Mouse (Mus musculus) G1E (cell line): Measurements from ENCODE around the gene B3galnt2. TPM values are rescaled to one million over a fixed set of nuclear protein-coding genes. Genes with fewer than 3 reads are reported as not detected.

Experiments used
- ATAC-seq: 2 replicates; pipeline ENCODE4 v1.8.0; 2016; ENCODE audit warnings: mild to moderate bottlenecking; ENCODE audit not compliant: insufficient number of reproducible peaks, poor library complexity, low FRiP score, severe bottlenecking; ENCODE audit errors: extremely low read depth
- DNase-seq: peaks from one replicate; pipeline ENCODE4 v3.0.0; 2012; ENCODE audit warnings: low spot score
- H3K27me3 ChIP-seq: 2 replicates; pipeline ENCODE4 v1.6.1; 2012; ENCODE audit warnings: mild to moderate bottlenecking, low read length, inconsistent platforms; ENCODE audit not compliant: insufficient read depth
- H3K36me3 ChIP-seq: replicated peaks from 2 replicates; pipeline ENCODE3; 2012; ENCODE audit warnings: mild to moderate bottlenecking, inconsistent platforms
- H3K4me1 ChIP-seq: 2 replicates; pipeline ENCODE4 v1.6.1; 2012; ENCODE audit warnings: low read depth, low read length, inconsistent platforms, mixed read lengths; ENCODE audit not compliant: insufficient read depth
- H3K4me3 ChIP-seq: 2 replicates; pipeline ENCODE4 v1.5.1; 2012; ENCODE audit warnings: low read depth, mild to moderate bottlenecking, inconsistent platforms, low read length, moderate library complexity, mixed read lengths
- H3K9me3 ChIP-seq: replicated peaks from 2 replicates; pipeline ENCODE4 v1.6.1; 2012; ENCODE audit warnings: inconsistent platforms
- CTCF ChIP-seq: IDR thresholded peaks from 2 replicates; pipeline ENCODE4 v1.5.1; 2012; ENCODE audit warnings: low read depth, low read length, inconsistent platforms, mixed read lengths
- GATA1 ChIP-seq: IDR thresholded peaks from 2 replicates; pipeline ENCODE4 v1.6.1; 2012; ENCODE audit warnings: borderline replicate concordance, low read length, inconsistent platforms, mixed read lengths
- GATA2 ChIP-seq: IDR thresholded peaks from 2 replicates; pipeline ENCODE4 v1.6.1; 2012; ENCODE audit warnings: low read depth, low read length, inconsistent platforms, borderline replicate concordance
- POLR2AphosphoS5 ChIP-seq: IDR thresholded peaks from 2 replicates; pipeline ENCODE4 v1.6.1; 2012; ENCODE audit warnings: low read depth, low read length, inconsistent platforms; ENCODE audit not compliant: insufficient replicate concordance
- TAL1 ChIP-seq: conservative IDR thresholded peaks from 2 replicates; pipeline ENCODE4 v1.6.1; 2012; ENCODE audit warnings: low read depth, low read length, inconsistent platforms, mixed read lengths
- polyA plus RNA-seq: library from polyadenylated mRNA; stranded (reverse); fragments of >175 nt; gene quantifications from 2 replicates; pipeline ENCODE4 v1.2.3, GENCODE M21; 2012
- total RNA-seq, 2 experiments: library from RNA; stranded (forward) in 1 of 2; stranded (reverse) in 1 of 2; fragments of 200-1000 nt in 1 of 2; fragments of >200 nt in 1 of 2; fragmentation: Nextera tagmentation in 1 of 2; gene quantifications; 2 replicates each; pipeline ENCODE4 v1.2.3; 2014 to 2017

Gene B3galnt2
- total and polyA plus RNA-seq, 3 experiments: 59.1 to 101 (median 73.3) TPM

DNA sequence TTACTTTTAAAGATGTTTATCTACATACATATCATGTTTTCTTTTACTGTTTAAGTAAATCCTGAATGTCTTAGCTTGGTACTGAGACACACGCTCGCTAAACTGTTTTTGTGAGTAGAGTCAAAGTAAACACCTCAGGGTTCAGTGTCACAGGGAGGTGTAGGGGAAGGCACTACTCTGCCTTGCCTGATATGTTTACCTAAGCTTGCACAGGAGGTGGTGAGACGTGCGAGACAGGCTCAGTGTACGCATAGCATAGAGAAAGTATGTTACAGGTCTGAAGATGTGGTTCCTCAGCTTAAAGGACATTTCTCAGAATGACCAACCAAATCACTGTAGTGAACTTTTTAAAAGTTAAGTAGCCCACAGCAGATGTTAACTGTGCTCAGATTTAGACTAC is 43.2 kb downstream of the B3galnt2 start:
- H3K27me3 ChIP-seq: no peaks in the 10 kb centered on the region
- no peak for ATAC-seq
- H3K4me1 ChIP-seq: peaks cover 2% of the 10 kb centered on the region; the same call in 1 of the 2 replicates
- no peak overlapping the region for H3K4me3 ChIP-seq
- DNase-seq: no peak
- no peak for TF ChIP-seq GATA2
- no peak for TF ChIP-seq POLR2AphosphoS5
- no peak for TF ChIP-seq CTCF
- no peak for TF ChIP-seq GATA1
- no peak for TF ChIP-seq TAL1
- peaks cover 98% of the 10 kb centered on the region for H3K36me3 ChIP-seq
- no peaks in the 10 kb centered on the region for H3K9me3 ChIP-seq

DNA sequence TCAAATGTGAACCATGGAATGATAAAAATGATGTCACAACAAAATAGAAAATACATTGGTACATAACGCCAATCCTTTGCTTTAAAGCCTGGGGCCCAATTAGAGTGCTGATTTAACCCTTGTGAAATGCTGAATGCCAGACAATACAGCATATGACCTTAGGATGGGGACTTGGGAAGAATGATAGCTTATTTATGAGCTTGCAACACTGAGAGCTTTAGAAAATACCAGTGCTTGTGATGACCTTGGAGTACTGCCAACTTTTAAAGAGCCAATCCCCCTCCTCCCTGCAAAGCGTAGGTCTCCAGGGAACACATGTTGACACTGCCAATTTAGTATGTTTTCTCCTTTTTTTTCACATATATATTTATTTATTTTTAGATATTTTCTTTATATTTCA is 48.4 kb downstream of the B3galnt2 start:
- DNase-seq (no peak), ATAC-seq (no peak)
- H3K4me1 ChIP-seq: peaks cover 5% of the 10 kb centered on the region; the same call in 1 of the 2 replicates

DNA sequence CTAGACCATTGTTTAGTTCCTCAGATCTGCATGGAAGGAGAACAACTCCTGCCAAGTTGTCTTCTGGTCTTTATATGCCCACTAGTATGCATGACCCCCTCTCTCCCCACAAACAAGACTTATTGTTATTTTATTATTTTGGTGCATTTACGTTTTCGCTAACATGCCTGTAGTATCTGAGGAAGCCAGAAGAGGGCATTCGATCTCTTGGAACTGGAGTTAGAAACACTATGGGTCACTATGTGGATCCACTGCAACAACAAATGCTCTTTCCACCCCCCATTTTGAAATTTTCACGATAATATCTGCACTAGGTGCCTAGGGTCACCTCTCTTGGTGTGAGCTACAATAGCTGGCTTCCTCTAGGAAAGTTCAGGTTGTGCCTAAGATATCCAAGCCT is 49.8 kb downstream of the B3galnt2 start:
- H3K4me1 ChIP-seq: peaks cover 7% of the 10 kb centered on the region; the same call in 1 of the 2 replicates
- H3K27me3 ChIP-seq: no peaks in the 10 kb centered on the region
- no peak overlapping the region for H3K4me3 ChIP-seq
- ATAC-seq (peak; percentile 8; the same call in 1 of the 2 replicates), DNase-seq (no peak)
- peaks cover 95% of the 10 kb centered on the region for H3K36me3 ChIP-seq
- H3K9me3 ChIP-seq: no peaks in the 10 kb centered on the region
- TF ChIP-seq GATA1: no peak
- no peak for TF ChIP-seq TAL1
- TF ChIP-seq POLR2AphosphoS5: no peak
- no peak for TF ChIP-seq CTCF
- TF ChIP-seq GATA2: no peak

More for the DNA sequence above, 48.4 kb downstream of the B3galnt2 start:
- Histone ChIP-seq H3K27me3 (no peaks in the 10 kb centered on the region), H3K4me3 (no peak overlapping the region), H3K9me3 (no peaks in the 10 kb centered on the region), H3K36me3 (peaks cover 97% of the 10 kb centered on the region)
- TF ChIP-seq TAL1: no peak
- TF ChIP-seq CTCF: no peak

DNA sequence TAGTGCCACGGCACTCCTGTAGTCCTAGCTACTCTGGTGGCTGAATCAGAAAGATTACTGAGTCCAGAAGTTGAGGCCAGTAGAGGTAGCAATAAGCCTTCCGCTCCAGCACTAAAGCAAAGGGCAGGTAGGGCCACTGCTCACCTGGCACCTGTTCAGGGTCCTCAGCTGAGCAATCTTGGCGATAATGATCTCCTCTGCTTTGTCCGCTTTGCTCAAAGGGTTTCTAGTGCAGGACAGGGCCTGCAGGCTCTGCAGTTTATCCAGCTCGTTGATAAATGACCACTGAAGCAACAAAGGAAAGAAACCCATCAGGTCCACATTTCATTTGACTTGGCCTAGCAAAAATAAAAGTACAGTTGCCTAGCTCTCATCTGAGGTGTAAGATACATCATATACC is 50.7 kb downstream of the B3galnt2 start:
- Histone ChIP-seq H3K27me3 (no peaks in the 10 kb centered on the region), H3K4me1 (peaks cover 6% of the 10 kb centered on the region; the same call in 1 of the 2 replicates), H3K36me3 (peaks cover 95% of the 10 kb centered on the region), H3K4me3 (no peak overlapping the region), H3K9me3 (no peaks in the 10 kb centered on the region)
- TF ChIP-seq CTCF (no peak), GATA2 (no peak), TAL1 (no peak), POLR2AphosphoS5 (no peak), GATA1 (no peak)
- ATAC-seq (no peak), DNase-seq (no peak)

DNA sequence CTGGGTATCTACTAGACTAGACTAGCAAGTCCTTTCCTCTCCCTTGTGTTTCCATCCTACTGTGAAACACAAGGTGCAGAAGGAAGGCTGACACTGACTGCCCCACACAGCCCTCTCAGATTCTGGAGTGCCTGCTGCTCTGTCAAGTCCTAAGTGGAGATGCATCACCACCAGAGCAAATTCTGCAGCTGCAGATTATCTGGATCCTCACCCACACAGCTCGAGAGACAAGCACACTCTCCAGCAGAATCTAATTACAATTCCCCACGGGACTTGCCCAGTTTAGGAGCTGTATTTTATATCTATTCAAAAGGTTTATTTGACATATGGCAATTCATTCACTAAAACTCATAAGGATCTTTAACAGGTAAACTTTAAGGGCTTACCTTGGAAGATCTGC is 51.8 kb downstream of the B3galnt2 start:
- no peak for TF ChIP-seq TAL1
- no peak for TF ChIP-seq CTCF
- no peak for TF ChIP-seq GATA2
- TF ChIP-seq POLR2AphosphoS5: no peak
- TF ChIP-seq GATA1: no peak
- H3K27me3 ChIP-seq: no peaks in the 10 kb centered on the region
- H3K4me1 ChIP-seq: peaks cover 6% of the 10 kb centered on the region; the same call in 1 of the 2 replicates
- H3K36me3 ChIP-seq: peaks cover 93% of the 10 kb centered on the region
- DNase-seq (no peak), ATAC-seq (no peak)
- no peak overlapping the region for H3K4me3 ChIP-seq
- no peaks in the 10 kb centered on the region for H3K9me3 ChIP-seq

DNA sequence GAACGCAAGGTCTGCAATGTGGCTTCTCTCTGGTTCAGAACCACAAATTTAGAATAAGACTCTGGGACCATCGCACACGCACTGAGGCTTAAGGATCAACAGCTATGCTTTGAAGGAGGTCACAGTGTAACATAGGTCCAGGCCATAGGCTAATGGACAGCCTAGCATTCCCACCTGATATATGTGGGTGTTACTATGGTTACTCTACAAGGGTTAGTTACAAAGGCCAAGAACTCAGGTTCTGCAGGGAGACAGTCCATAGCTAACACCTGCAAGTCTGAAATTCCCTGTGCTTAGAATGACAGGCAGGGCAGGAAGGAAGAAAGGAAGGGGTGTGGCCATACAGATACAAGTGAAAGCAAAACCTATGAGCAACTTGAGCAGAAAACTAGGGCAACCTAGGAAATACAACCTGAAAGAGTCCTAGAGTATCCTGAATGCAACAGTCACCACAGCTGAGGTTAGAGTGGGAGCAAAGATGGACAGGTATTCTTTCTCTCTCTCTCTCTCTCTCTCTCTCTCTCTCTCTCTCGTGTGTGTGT is 57.3 kb downstream of the B3galnt2 start:
- ATAC-seq (no peak; the same call in 1 of the 2 replicates), DNase-seq (no peak)
- H3K4me3 ChIP-seq: no peak overlapping the region
- H3K9me3 ChIP-seq: no peaks in the 10 kb centered on the region
- peaks cover 93% of the 10 kb centered on the region for H3K36me3 ChIP-seq
- no peak for TF ChIP-seq TAL1
- TF ChIP-seq GATA2: no peak
- no peak for TF ChIP-seq POLR2AphosphoS5
- TF ChIP-seq CTCF: no peak
- TF ChIP-seq GATA1: no peak
- no peaks in the 10 kb centered on the region for H3K27me3 ChIP-seq
- H3K4me1 ChIP-seq: peaks cover 9% of the 10 kb centered on the region; the same call in 1 of the 2 replicates
